Mouse (Mus musculus) hindbrain, embryonic 13.5 days (tissue): ENCODE measurements around the gene Car11. TPM values are rescaled to one million over a fixed set of nuclear protein-coding genes. Genes with fewer than 3 reads are reported as not detected.

Experiments used
- ATAC-seq: fragments of 200-750 bp; cut with Nextera tagmentation; 2 replicates; pipeline ENCODE4 v1.8.0; 2017; ENCODE audit warnings: moderate TSS enrichment; ENCODE audit not compliant: low FRiP score
- H3K27ac ChIP-seq: fragments of 300-500 bp; sonication (generic); 2 replicates; pipeline ENCODE4 v1.5.1; 2015; ENCODE audit warnings: inconsistent platforms, mild to moderate bottlenecking, moderate library complexity
- H3K27me3 ChIP-seq: fragments of 300-500 bp; sonication (generic); 2 replicates; pipeline ENCODE4 v1.6.1; 2015; ENCODE audit warnings: mild to moderate bottlenecking, inconsistent platforms
- H3K36me3 ChIP-seq: fragments of 300-500 bp; sonication (generic); 2 replicates; pipeline ENCODE4 v1.6.1; 2015; ENCODE audit warnings: mild to moderate bottlenecking, inconsistent platforms
- H3K4me1 ChIP-seq: fragments of 300-500 bp; sonication (generic); replicated peaks from 2 replicates; pipeline ENCODE4 v1.6.1; 2015; ENCODE audit warnings: inconsistent platforms
- H3K4me2 ChIP-seq: fragments of 300-500 bp; sonication (generic); 2 replicates; pipeline ENCODE4 v1.6.1; 2015; ENCODE audit warnings: inconsistent platforms, mild to moderate bottlenecking, moderate library complexity
- H3K4me3 ChIP-seq: fragments of 300-500 bp; sonication (generic); 2 replicates; pipeline ENCODE4 v1.5.1; 2015; ENCODE audit warnings: mild to moderate bottlenecking, inconsistent platforms
- H3K9ac ChIP-seq: fragments of 300-500 bp; sonication (generic); 2 replicates; pipeline ENCODE4 v1.6.1; 2015; ENCODE audit warnings: mild to moderate bottlenecking, inconsistent platforms
- H3K9me3 ChIP-seq: fragments of 300-500 bp; sonication (generic); 2 replicates; pipeline ENCODE4 v1.6.1; 2016; ENCODE audit warnings: inconsistent platforms
- WGBS: fragments of 180-500 bp; shearing (Covaris S2); methylation state at CpG from one replicate; pipeline ENCODE4 v1.1.7; 2015; 5-methylcytosine and 5-hydroxymethylcytosine counted together
- polyA plus RNA-seq: library from polyadenylated mRNA; unstranded; fragments of >200 nt; fragmentation: Nextera tagmentation; extraction: Ambion mirVana; gene quantifications from 2 replicates; pipeline ENCODE4 v1.2.1, GENCODE M21; 2015

Car11 gene
- polyA plus RNA-seq, 1 experiment from 2014 or later = 41.6 TPM

GRCm38 (mm10) chr7:45679966-45680621, 19.5 kb upstream of the Car11 start:
- Histone ChIP-seq H3K27ac (no peak overlapping the region), H3K36me3 (no peaks in the 10 kb centered on the region), H3K9me3 (no peaks in the 10 kb centered on the region), H3K4me2 (no peak overlapping the region), H3K4me3 (no peak overlapping the region), H3K27me3 (peaks cover 4% of the 10 kb centered on the region; the same call in 1 of the 2 replicates), H3K4me1 (peaks cover 12% of the 10 kb centered on the region; the same call in 1 of the 2 replicates), H3K9ac (no peak overlapping the region; the same call in 1 of the 2 replicates)
- 69% methylated on average over 14 of the region's 14 CpGs for WGBS
- ATAC-seq = no peak

- Histone ChIP-seq H3K9ac (no peak overlapping the region), H3K36me3 (no peaks in the 10 kb centered on the region), H3K27me3 (peaks cover 7% of the 10 kb centered on the region; the same call in 1 of the 2 replicates), H3K27ac (no peak overlapping the region), H3K4me3 (no peak overlapping the region), H3K4me1 (peaks cover 22% of the 10 kb centered on the region; the same call in 1 of the 2 replicates), H3K9me3 (no peaks in the 10 kb centered on the region), H3K4me2 (no peak overlapping the region)
- WGBS = 91% methylated on average over 8 of the region's 8 CpGs
- no peak for ATAC-seq
Measured at GRCm38 (mm10) chr7:45681046-45681736, 18.5 kb upstream of the Car11 start.

- H3K9ac ChIP-seq = peak overlapping the region; percentile 65
- H3K4me1 ChIP-seq = peaks cover 27% of the 10 kb centered on the region; the same call in 1 of the 2 replicates
- H3K4me3 ChIP-seq = no peak overlapping the region
- H3K36me3 ChIP-seq = no peaks in the 10 kb centered on the region
- WGBS = 30% methylated on average over 14 of the region's 14 CpGs
- peak overlapping the region; percentile 44 for H3K4me2 ChIP-seq
- peak; percentile 70 for ATAC-seq
- peaks cover 11% of the 10 kb centered on the region for H3K27me3 ChIP-seq
- peak overlapping the region; percentile 63 for H3K27ac ChIP-seq
- H3K9me3 ChIP-seq = no peaks in the 10 kb centered on the region
Measured at GRCm38 (mm10) chr7:45682144-45683126, 17.2 kb upstream of the Car11 start.

- H3K27ac ChIP-seq = no peak within 1 kb of the TSS
- ATAC-seq = no peak
- H3K4me1 ChIP-seq = peaks cover 27% of the 10 kb centered on the region; the same call in 1 of the 2 replicates
- no peak within 1 kb of the TSS; the same call in 1 of the 2 replicates for H3K4me2 ChIP-seq
- no peak within 1 kb of the TSS for H3K4me3 ChIP-seq
- WGBS = 71% methylated on average over 7 of the region's 7 CpGs
- no peaks in the 10 kb centered on the region for H3K36me3 ChIP-seq
- H3K9ac ChIP-seq = peak within 1 kb of the TSS; percentile 49; the same call in 1 of the 2 replicates
- no peaks in the 10 kb centered on the region for H3K9me3 ChIP-seq
- H3K27me3 ChIP-seq = peaks cover 11% of the 10 kb centered on the region
Measured at GRCm38 (mm10) chr7:45683396-45684050, 16.1 kb upstream of the Car11 start, which contains the start of gene Ntn5. Gene Ntn5 (plus strand): TSS chr7:45684022.

GRCm38 (mm10) chr7:45685811-45686210, 13.8 kb upstream of the Car11 start:
- H3K9ac ChIP-seq = no peak overlapping the region
- H3K36me3 ChIP-seq = no peaks in the 10 kb centered on the region
- H3K4me1 ChIP-seq = peaks cover 27% of the 10 kb centered on the region; the same call in 1 of the 2 replicates
- 51% methylated on average over 10 of the region's 10 CpGs for WGBS
- H3K4me2 ChIP-seq = no peak overlapping the region
- no peak overlapping the region for H3K4me3 ChIP-seq
- no peak for ATAC-seq
- H3K9me3 ChIP-seq = no peaks in the 10 kb centered on the region
- H3K27ac ChIP-seq = no peak overlapping the region
- H3K27me3 ChIP-seq = peaks cover 17% of the 10 kb centered on the region

- H3K4me3 ChIP-seq = no peak overlapping the region
- H3K27me3 ChIP-seq = peaks cover 24% of the 10 kb centered on the region
- H3K27ac ChIP-seq = no peak overlapping the region
- 64% methylated on average over 3 of the region's 3 CpGs for WGBS
- peaks cover 27% of the 10 kb centered on the region; the same call in 1 of the 2 replicates for H3K4me1 ChIP-seq
- H3K9me3 ChIP-seq = no peaks in the 10 kb centered on the region
- no peak overlapping the region for H3K9ac ChIP-seq
- no peak for ATAC-seq
- no peak overlapping the region for H3K4me2 ChIP-seq
- no peaks in the 10 kb centered on the region for H3K36me3 ChIP-seq
Measured at GRCm38 (mm10) chr7:45686841-45687240, 12.8 kb upstream of the Car11 start.

GRCm38 (mm10) chr7:45689099-45689498, 10.5 kb upstream of the Car11 start:
- no peak overlapping the region for H3K27ac ChIP-seq
- H3K9ac ChIP-seq = no peak overlapping the region
- ATAC-seq = no peak
- no peak overlapping the region for H3K4me2 ChIP-seq
- 72% methylated on average over 6 of the region's 6 CpGs for WGBS
- peaks cover 24% of the 10 kb centered on the region for H3K27me3 ChIP-seq
- H3K4me1 ChIP-seq = peaks cover 15% of the 10 kb centered on the region; the same call in 1 of the 2 replicates
- H3K9me3 ChIP-seq = no peaks in the 10 kb centered on the region
- no peak overlapping the region for H3K4me3 ChIP-seq
- H3K36me3 ChIP-seq = no peaks in the 10 kb centered on the region

GRCm38 (mm10) chr7:45689800-45690199, 9.8 kb upstream of the Car11 start:
- 83% methylated on average over 11 of the region's 11 CpGs for WGBS
- H3K36me3 ChIP-seq = no peaks in the 10 kb centered on the region
- H3K4me3 ChIP-seq = no peak overlapping the region
- H3K9ac ChIP-seq = no peak overlapping the region
- no peak for ATAC-seq
- no peak overlapping the region for H3K4me2 ChIP-seq
- H3K4me1 ChIP-seq = peaks cover 19% of the 10 kb centered on the region; the same call in 1 of the 2 replicates
- H3K9me3 ChIP-seq = no peaks in the 10 kb centered on the region
- H3K27me3 ChIP-seq = peaks cover 22% of the 10 kb centered on the region
- H3K27ac ChIP-seq = no peak overlapping the region

- no peak overlapping the region for H3K9ac ChIP-seq
- 76% methylated on average over 2 of the region's 2 CpGs for WGBS
- H3K36me3 ChIP-seq = no peaks in the 10 kb centered on the region
- H3K9me3 ChIP-seq = no peaks in the 10 kb centered on the region
- H3K27ac ChIP-seq = no peak overlapping the region
- H3K4me1 ChIP-seq = 0 out of 2 replicates have a peak, but pooled peaks cover 6% of the 10 kb centered on the region
- peaks cover 13% of the 10 kb centered on the region; the same call in 1 of the 2 replicates for H3K27me3 ChIP-seq
- no peak for ATAC-seq
- no peak overlapping the region for H3K4me3 ChIP-seq
- no peak overlapping the region for H3K4me2 ChIP-seq
Measured at GRCm38 (mm10) chr7:45692364-45692763, 7.3 kb upstream of the Car11 start.

- peaks cover 6% of the 10 kb centered on the region; the same call in 1 of the 2 replicates for H3K4me1 ChIP-seq
- ATAC-seq = no peak
- no peaks in the 10 kb centered on the region for H3K9me3 ChIP-seq
- peaks cover 25% of the 10 kb centered on the region for H3K27me3 ChIP-seq
- no peak within 1 kb of the TSS for H3K4me3 ChIP-seq
- no peak within 1 kb of the TSS for H3K27ac ChIP-seq
- no peak within 1 kb of the TSS for H3K4me2 ChIP-seq
- no peak within 1 kb of the TSS for H3K9ac ChIP-seq
- 87% methylated on average over 50 of the region's 50 CpGs for WGBS
- no peaks in the 10 kb centered on the region for H3K36me3 ChIP-seq
Measured at GRCm38 (mm10) chr7:45693921-45694591, 5.6 kb upstream of the Car11 start, which contains the start of gene Sec1. Gene Sec1 (minus strand): TSS chr7:45694402.

- Histone ChIP-seq H3K4me1 (peaks cover 17% of the 10 kb centered on the region), H3K9me3 (no peaks in the 10 kb centered on the region), H3K4me3 (no peak overlapping the region), H3K27ac (no peak overlapping the region), H3K9ac (no peak overlapping the region), H3K36me3 (no peaks in the 10 kb centered on the region), H3K27me3 (peaks cover 33% of the 10 kb centered on the region), H3K4me2 (no peak overlapping the region)
- no peak for ATAC-seq
- 8% methylated on average over 5 of the region's 6 CpGs for WGBS
Measured at GRCm38 (mm10) chr7:45695098-45695497, 4.5 kb upstream of the Car11 start.
